Mouse (Mus musculus) ovary, postnatal 14 days (tissue): ENCODE results near the gene Ppara.

Experiments
- DNase-seq: peaks from one replicate; pipeline ENCODE4 v3.0.0; 2022; ENCODE audit warnings: low spot score

Ppara gene

GRCm38 (mm10) chr15:85807404-85807803 is 72.6 kb downstream of the Ppara start:
- DNase-seq, result no peak

- no peak for DNase-seq
Observed at GRCm38 (mm10) chr15:85808031-85808430, 73.2 kb downstream of the Ppara start.

GRCm38 (mm10) chr15:85808434-85808833 is 73.7 kb downstream of the Ppara start:
- no peak for DNase-seq

GRCm38 (mm10) chr15:85809091-85809490 is 74.3 kb downstream of the Ppara start:
- DNase-seq, result no peak

- DNase-seq, result no peak
Observed at GRCm38 (mm10) chr15:85810462-85810805, 75.7 kb downstream of the Ppara start.

- DNase-seq, result peak; percentile 45
Observed at GRCm38 (mm10) chr15:85810806-85811521, 76.2 kb downstream of the Ppara start.

GRCm38 (mm10) chr15:85811535-85812277 is 76.9 kb downstream of the Ppara start, which contains the start of gene Cdpf1:
Gene Cdpf1 (minus strand): TSS chr15:85811697.
- peak; percentile 99 for DNase-seq

- DNase-seq, result no peak
Observed at GRCm38 (mm10) chr15:85813428-85813827, 78.6 kb downstream of the Ppara start.

- DNase-seq, result no peak
Observed at GRCm38 (mm10) chr15:85821203-85822010, 86.6 kb downstream of the Ppara start, which contains the start of gene Pkdrej. Gene Pkdrej (minus strand): TSS chr15:85821734.

- no peak for DNase-seq
Observed at GRCm38 (mm10) chr15:85822011-85822359, 87.2 kb downstream of the Ppara start.

- no peak for DNase-seq
Observed at GRCm38 (mm10) chr15:85826676-85827075, 91.9 kb downstream of the Ppara start.

GRCm38 (mm10) chr15:85828071-85828470 is 93.3 kb downstream of the Ppara start:
- DNase-seq, result no peak

- DNase-seq, result no peak
Observed at GRCm38 (mm10) chr15:85829470-85829869, 94.7 kb downstream of the Ppara start.

GRCm38 (mm10) chr15:85831954-85832590 is 97.3 kb downstream of the Ppara start, which contains the start of gene Ttc38:
Gene Ttc38 (plus strand): TSS chr15:85832306.
- DNase-seq, result peak; percentile 67

- no peak for DNase-seq
Observed at GRCm38 (mm10) chr15:85832599-85832998, 97.8 kb downstream of the Ppara start.

GRCm38 (mm10) chr15:85835335-85835734 is 100.6 kb downstream of the Ppara start:
- DNase-seq, result no peak

- DNase-seq, result no peak
Observed at GRCm38 (mm10) chr15:85836887-85837286, 102.1 kb downstream of the Ppara start.

- peak; percentile 18 for DNase-seq
Observed at GRCm38 (mm10) chr15:85840983-85841382, 106.2 kb downstream of the Ppara start.

GRCm38 (mm10) chr15:85841796-85842360 is 107.1 kb downstream of the Ppara start:
- no peak for DNase-seq

GRCm38 (mm10) chr15:85845071-85845470 is 110.3 kb downstream of the Ppara start:
- DNase-seq, result no peak

- no peak for DNase-seq
Observed at GRCm38 (mm10) chr15:85851656-85852392, 117.0 kb downstream of the Ppara start.
